21 mouse cellular contexts compared by ENCODE assay signal in the genomic region with DNA sequence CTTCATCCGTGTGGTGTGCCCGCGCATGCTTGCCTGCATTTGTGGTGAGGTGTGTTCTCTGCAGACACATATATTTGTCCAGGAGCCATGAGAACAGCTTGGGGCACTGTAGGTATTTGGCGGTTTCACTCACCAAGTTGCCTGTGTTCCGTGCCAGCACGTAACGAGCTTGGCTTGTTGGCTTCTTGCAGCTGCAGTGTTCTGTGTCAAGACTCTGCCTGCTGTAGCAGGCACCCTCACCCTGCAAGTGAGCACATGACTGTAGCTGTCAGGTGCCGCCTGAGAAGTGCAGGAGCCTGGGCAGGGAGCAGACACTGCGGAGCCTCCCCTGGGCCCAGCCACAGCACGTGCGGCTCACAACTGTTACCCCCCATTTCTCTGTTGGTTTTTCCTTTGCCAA. TPM values are rescaled to one million over a fixed set of nuclear protein-coding genes. Genes with fewer than 3 reads are reported as not detected.
A peak's percentile ranks its signal among the peaks of the same experiment; 100 is the strongest.
DNase-seq lines count a peak whose midpoint lies in the region; TF ChIP-seq lines count a peak whose summit lies in the region.
"Had no signal": no experiment of that assay in that cellular context is flagged by ENCODE, and none has a peak within 500 bp of the region (broad histone marks: within the 10 kb centered on the region; RNA-seq: fewer than 3 reads in every experiment).

No protein-coding gene starts in this region.

- no peak for TF ChIP-seq CTCF in brain, embryonic 14.5 days (IDR thresholded peaks at IDR 0.05; ENCODE audit: borderline replicate concordance, extremely low read depth, insufficient read depth, insufficient read length)

- TF ChIP-seq POLR2A in brain, embryonic 14.5 days (IDR thresholded peaks at IDR 0.05; ENCODE audit: borderline replicate concordance, extremely low read depth, insufficient read depth, insufficient read length, poor library complexity, severe bottlenecking): no peak

- peak; percentile 7 for DNase-seq in heart, adult 8-10 months (ENCODE audit: low spot score)
- DNase-seq in heart, adult 9 months (ENCODE audit: low spot score in 2 of 2): no peak
- DNase-seq in brain, embryonic 14.5 days (ENCODE audit: low read depth): peak; percentile 66
- DNase-seq in cerebellum, adult 11 months: peak; percentile 78
- DNase-seq in cerebellum, postnatal 25 days: peak; percentile 86 to 89
- DNase-seq in urinary bladder, adult 2 months (ENCODE audit: low spot score): no peak
- no peak for DNase-seq in urinary bladder, adult 18-20 months (ENCODE audit: low spot score in 2 of 2)
- DNase-seq: adrenal gland, postnatal 25 days; heart, postnatal 4 days; kidney, postnatal 10 days; layer of hippocampus, adult 9-11 months; lung, embryonic 14.5 days; right cerebral cortex, postnatal 4 days had no signal

RNA-seq across cellular contexts. Expression of gene Ogdhl, which starts 14.7 kb away (rescaled TPM):
- 100 to 1,000 TPM in 1 of 4 experiments, 10 to 100 TPM in 3; 68.9 to 104 (median 88.7) TPM for total RNA-seq in heart, adult 8-10 months (2022)
- polyA plus RNA-seq in brain, embryonic 14.5 days (2012; rRNA removed): 24.0 and 27.5 TPM in 2 replicates
- polyA plus RNA-seq in urinary bladder, adult 2 months (2012; rRNA removed): 0.50 and 0.87 TPM in 2 replicates
- polyA plus RNA-seq: CD4-positive, CD25-positive, alpha-beta regulatory T cell, adult 4 months had no signal

RNA-seq across cellular contexts. Expression of gene 1700024G13Rik, which starts 51.6 kb away (rescaled TPM):
- total RNA-seq in heart, adult 8-10 months (2022): not detected
- polyA plus RNA-seq in brain, embryonic 14.5 days (2012; rRNA removed): 0.48 and 0.67 TPM in 2 replicates
- polyA plus RNA-seq in urinary bladder, adult 2 months (2012; rRNA removed): not detected in 2 replicates
- total RNA-seq: adrenal gland, postnatal 25 days; gastrocnemius, adult 8-10 months; heart, postnatal 4 days; left cerebral cortex, postnatal 36 days; MEL had no signal
- polyA plus RNA-seq: CD4-positive, CD25-positive, alpha-beta regulatory T cell, adult 4 months; heart, embryonic 12.5 days; intestine, embryonic 16.5 days; liver, embryonic 11.5 days; lung, embryonic 14.5 days; neural tube, embryonic 14.5 days had no signal

Comparison
In these comparisons a context has a peak if more than half of its experiments do, and no peak if none do; other contexts are left out.
1. DNase-seq: peak in heart, adult 8-10 months (single experiment), brain, embryonic 14.5 days (single experiment), cerebellum, adult 11 months (single experiment) and cerebellum, postnatal 25 days (2 of 2); none in heart, adult 9 months (0 of 2), urinary bladder, adult 2 months (single experiment) and urinary bladder, adult 18-20 months (0 of 2).
2. RNA of gene Ogdhl, which starts 14.7 kb away (polyA plus RNA-seq): 24.0 to 27.5 TPM in brain, embryonic 14.5 days; 0.50 to 0.87 TPM in urinary bladder, adult 2 months; every median in the first group is over 10 times any median in the second.